Mouse (Mus musculus): ENCODE results near the gene Plcg1. TPM values are rescaled to one million over a fixed set of nuclear protein-coding genes. Genes with fewer than 3 reads are reported as not detected.

Gene Plcg1
- 100 to 1,000 TPM; 186 to 191 TPM for polyA plus RNA-seq (2017; shearing (Covaris generic))

GRCm38 (mm10) chr2:160731117-160731838, at the start of gene Plcg1:
Gene Plcg1 (plus strand): TSS chr2:160731300.

Other genes with a start within 250 kb of the Plcg1 start
- 10 to 100 TPM; 61.9 to 62.0 TPM for gene Top1, start 85.4 kb upstream of the Plcg1 start, polyA plus RNA-seq (2017; shearing (Covaris generic))
- 10 to 100 TPM in 1 of 2 experiments, 1 to 10 TPM in 1; 5.6 to 10.3 TPM for gene Zhx3, start 141.7 kb downstream of the Plcg1 start, polyA plus RNA-seq (2017; shearing (Covaris generic))
- gene Lpin3, start 149.4 kb downstream of the Plcg1 start, polyA plus RNA-seq (2017; shearing (Covaris generic)): 1 to 10 TPM; 1.9 TPM
- under 1 TPM in 1 of 2 experiments, not detected in 1; 0.09 TPM for gene Emilin3, start 181.0 kb downstream of the Plcg1 start, polyA plus RNA-seq (2017; shearing (Covaris generic))